Mouse (Mus musculus) brain, embryonic 14.5 days (tissue): ENCODE results near the gene Hnrnpdl.
A peak's percentile ranks its signal among the peaks of the same experiment; 100 is the strongest.

ENCODE experiments used
- CTCF ChIP-seq: fragments of 200-500 bp; IDR thresholded peaks from 2 replicates; pipeline ENCODE4 v1.5.1; 2012; ENCODE audit warnings: inconsistent platforms, mild to moderate bottlenecking, moderate library complexity, borderline replicate concordance; ENCODE audit not compliant: insufficient read depth, insufficient read length; ENCODE audit errors: extremely low read depth
- POLR2A ChIP-seq: fragments of 200-500 bp; IDR thresholded peaks from 2 replicates; pipeline ENCODE4 v1.6.1; 2012; ENCODE audit warnings: mild to moderate bottlenecking, inconsistent platforms, borderline replicate concordance; ENCODE audit not compliant: poor library complexity, insufficient read depth, insufficient read length, severe bottlenecking; ENCODE audit errors: extremely low read depth

GRCm38 (mm10) chr5:100070255-100070654 is 30.8 kb upstream of the Hnrnpdl start:
- no peak for TF ChIP-seq POLR2A
- peak; percentile 100 for TF ChIP-seq CTCF
